Mouse (Mus musculus) lung, adult 2 months (tissue): Measurements from ENCODE around the gene Gm11037. TPM values are rescaled to one million over a fixed set of nuclear protein-coding genes. Genes with fewer than 3 reads are reported as not detected.

ENCODE experiments used
- DNase-seq: peaks from one replicate; pipeline ENCODE4 v3.0.0; 2022
- H3K4me1 ChIP-seq: fragments of 200-500 bp; 2 replicates; pipeline ENCODE4 v1.6.1; 2011; ENCODE audit warnings: low read length; ENCODE audit not compliant: control insufficient read depth, insufficient read depth
- H3K4me3 ChIP-seq: fragments of 200-500 bp; replicated peaks from 2 replicates; pipeline ENCODE3; 2011; ENCODE audit warnings: low read depth, mild to moderate bottlenecking, control low read depth, low read length; ENCODE audit errors: extremely low read depth
- CTCF ChIP-seq: fragments of 200-500 bp; IDR thresholded peaks from 2 replicates; pipeline ENCODE4 v1.5.1; 2011; ENCODE audit warnings: mild to moderate bottlenecking, low read length, control low read depth; ENCODE audit not compliant: insufficient read depth
- POLR2A ChIP-seq: fragments of 200-500 bp; IDR thresholded peaks from 2 replicates; pipeline ENCODE4 v1.6.1; 2011; ENCODE audit warnings: low read depth, mild to moderate bottlenecking, control low read depth, low read length, borderline replicate concordance; ENCODE audit errors: extremely low read depth
- WGBS: fragments of 180-500 bp; shearing (Covaris S2); methylation state at CpG from one replicate; pipeline ENCODE4 v1.1.7; 2018; 5-methylcytosine and 5-hydroxymethylcytosine counted together
- polyA plus RNA-seq: library from polyadenylated mRNA; depleted of rRNA; stranded (reverse); fragments of >200 nt; gene quantifications from 2 replicates; pipeline ENCODE4 v1.2.3, GENCODE M21; 2012; rRNA removed

Gm11037 gene
- polyA plus RNA-seq, 1 experiment: not detected

DNA sequence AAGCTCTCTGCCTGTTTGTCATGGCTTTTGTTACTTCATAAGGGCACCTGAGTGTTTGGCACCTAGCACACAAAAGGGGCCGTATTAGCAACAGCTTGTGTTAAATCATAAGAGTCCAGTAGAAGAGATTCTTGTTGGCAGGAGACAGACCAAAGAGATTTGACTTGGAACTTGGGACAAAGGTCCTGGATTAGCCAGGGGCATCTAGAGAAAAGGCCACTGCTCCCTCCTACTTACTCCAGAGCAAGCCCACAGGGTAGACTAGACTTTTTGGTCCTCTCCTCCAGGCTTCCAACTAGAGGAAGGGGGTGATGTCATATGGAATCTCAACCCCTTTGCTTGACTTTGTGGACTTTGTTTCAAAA is 42.6 kb downstream of the Gm11037 start:
- no peak for DNase-seq

DNA sequence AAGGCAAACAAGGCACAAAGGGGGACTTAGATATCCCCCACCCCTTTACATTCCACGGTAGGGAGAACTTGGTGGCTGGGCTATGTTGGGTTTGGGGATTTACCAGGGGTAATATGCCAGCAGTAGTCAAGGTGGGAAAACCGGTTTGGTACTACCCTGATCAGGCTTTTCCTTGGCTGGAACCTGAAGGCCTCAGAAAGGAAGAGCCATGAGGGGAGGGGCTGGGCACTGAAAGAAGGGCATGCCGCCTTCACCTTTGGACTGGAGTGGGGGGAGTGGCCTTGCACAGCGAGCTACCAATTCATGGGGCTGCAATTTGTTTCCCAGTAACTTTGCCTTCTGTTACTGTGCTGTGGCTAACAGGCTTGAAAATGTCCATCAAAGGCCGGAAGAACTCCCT is 43.2 kb downstream of the Gm11037 start:
- Histone ChIP-seq H3K4me3 (no peak overlapping the region), H3K4me1 (peaks cover 26% of the 10 kb centered on the region)
- DNase-seq: peak; percentile 43
- WGBS: 51% methylated on average over 5 of the region's 5 CpGs
- TF ChIP-seq CTCF (no peak), POLR2A (no peak)

More for the DNA sequence above, 42.6 kb downstream of the Gm11037 start:
- H3K4me3 ChIP-seq: no peak overlapping the region
- WGBS: 69% methylated on average over 1 of the region's 1 CpGs
- peaks cover 26% of the 10 kb centered on the region for H3K4me1 ChIP-seq
- TF ChIP-seq POLR2A (no peak), CTCF (no peak)

DNA sequence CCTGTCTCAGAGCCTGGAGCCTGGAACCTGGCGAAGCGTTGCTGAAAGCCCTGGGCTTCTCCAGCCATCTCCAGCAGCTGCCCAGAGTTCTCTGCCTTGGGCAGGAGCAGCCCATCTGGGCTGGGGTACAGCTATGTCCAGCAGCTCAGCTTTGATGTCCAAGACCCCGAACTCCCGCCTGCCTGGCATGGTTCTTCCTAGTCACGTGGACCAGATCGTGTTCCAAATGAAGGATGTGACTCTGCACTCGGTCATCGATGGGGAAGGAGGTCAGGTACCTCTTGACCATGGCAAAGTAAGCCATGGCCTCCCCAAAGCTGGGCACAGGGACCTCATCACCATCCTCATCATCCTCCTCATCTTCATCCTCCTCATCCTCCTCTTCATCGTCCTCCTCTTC is 44.6 kb downstream of the Gm11037 start:
- no peak for DNase-seq
- no peak for TF ChIP-seq POLR2A
- no peak for TF ChIP-seq CTCF
- WGBS: 53% methylated on average over 9 of the region's 9 CpGs
- Histone ChIP-seq H3K4me1 (peaks cover 26% of the 10 kb centered on the region), H3K4me3 (peak overlapping the region; percentile 35)

DNA sequence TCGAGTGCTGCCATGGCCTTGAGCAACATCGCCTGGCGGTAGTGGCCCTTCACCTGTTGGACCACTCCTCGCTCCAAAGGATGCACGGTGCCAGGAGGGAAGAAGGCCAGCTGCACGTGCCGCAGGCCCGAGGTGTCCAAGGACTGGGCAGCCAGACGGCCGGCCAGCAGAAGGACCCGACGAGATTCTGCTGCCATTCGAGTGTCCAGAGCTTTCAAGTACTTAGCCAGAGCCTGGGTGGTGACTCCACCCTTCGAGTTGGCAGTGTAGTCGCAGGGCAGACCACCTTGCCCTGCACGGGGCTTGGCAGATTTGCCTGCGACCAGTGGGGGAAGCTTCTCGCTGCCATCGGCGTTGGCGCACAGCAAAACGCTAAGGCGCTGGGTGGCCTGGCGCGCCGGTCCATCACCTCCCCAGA is 45.5 kb downstream of the Gm11037 start:
- TF ChIP-seq CTCF: no peak
- TF ChIP-seq POLR2A: no peak
- WGBS: 14% methylated on average over 26 of the region's 26 CpGs
- Histone ChIP-seq H3K4me1 (peaks cover 26% of the 10 kb centered on the region), H3K4me3 (peak overlapping the region; percentile 89)
- DNase-seq: peak; percentile 49

DNA sequence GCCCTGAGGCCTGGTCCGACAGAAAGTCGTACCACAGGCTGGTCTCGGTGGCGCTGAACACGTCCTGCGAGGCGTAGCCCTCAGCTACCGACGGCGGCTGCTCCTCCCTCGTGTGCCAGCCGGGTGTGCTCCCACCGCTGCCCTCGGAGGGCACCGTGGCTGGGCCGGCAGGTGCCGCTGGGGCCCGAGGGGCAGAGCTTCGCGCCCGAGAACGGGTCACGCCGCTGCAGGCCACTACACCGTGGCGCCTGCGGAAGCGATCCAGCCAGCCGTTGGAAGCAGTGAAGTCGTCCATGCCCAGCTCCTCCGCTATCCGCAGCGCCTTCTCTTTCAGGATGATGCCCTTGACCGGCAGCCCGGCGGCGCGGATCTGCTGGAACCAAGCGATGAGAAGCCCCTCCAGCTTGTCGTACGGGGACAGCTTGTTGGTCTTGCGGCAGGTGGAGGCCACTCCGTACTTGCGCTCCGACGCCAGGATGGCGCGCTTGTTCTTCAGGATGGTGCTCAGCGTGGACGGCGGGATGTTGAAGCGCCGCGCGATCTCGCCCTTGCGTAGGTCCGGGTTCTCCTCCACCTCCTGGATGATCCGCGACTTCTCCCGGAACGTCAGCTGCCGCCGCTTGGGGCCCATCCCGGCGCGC is 46.1 kb downstream of the Gm11037 start:
- TF ChIP-seq POLR2A (peak; percentile 25; the same call in 1 of the 2 replicates), CTCF (no peak)
- H3K4me1 ChIP-seq: peaks cover 26% of the 10 kb centered on the region
- WGBS: under 1% methylated on average over 61 of the region's 67 CpGs

DNA sequence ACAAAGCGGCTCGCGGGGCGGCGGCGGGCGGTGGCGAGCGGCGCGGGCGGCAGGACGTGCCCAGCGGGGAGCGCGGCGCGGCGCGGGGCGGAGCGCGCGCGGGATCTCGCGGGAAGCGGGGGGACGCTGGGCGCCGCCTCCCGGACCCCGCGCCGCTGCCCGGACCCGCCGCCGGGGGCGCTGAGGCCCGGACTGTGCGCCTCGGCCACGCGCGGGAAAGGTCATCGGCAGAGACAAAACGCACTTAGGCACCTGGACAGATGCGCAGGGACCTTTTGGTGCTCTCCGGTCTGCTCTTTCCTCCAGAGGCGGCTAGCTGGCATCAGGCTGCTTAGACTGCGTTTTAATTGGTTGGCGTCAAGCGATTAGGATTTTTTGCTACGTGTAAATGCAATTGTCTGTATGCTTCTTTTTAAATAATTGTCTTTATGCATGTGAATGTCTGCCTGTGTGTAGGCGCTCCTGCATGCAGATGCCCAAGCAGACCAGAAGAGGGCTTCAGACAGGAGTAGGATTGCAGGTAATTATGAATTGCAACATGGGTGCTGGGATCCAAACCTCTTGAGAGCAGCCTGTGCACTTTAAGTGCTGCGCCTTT is 46.8 kb downstream of the Gm11037 start, which contains the start of gene Cenpb:
Cenpb (minus strand) TSS at position 78 of the 598 bp plus-strand sequence.
- peak; percentile 83 for DNase-seq
- peaks cover 23% of the 10 kb centered on the region for H3K4me1 ChIP-seq
- H3K4me3 ChIP-seq: peak within 1 kb of the TSS; percentile 89
- WGBS: 7% methylated on average over 57 of the region's 57 CpGs
- TF ChIP-seq CTCF (peak; percentile 32), POLR2A (peak; percentile 22; the same call in 1 of the 2 replicates)

More for the DNA sequence above, 46.1 kb downstream of the Gm11037 start:
- peak overlapping the region; percentile 89 for H3K4me3 ChIP-seq
- peak; percentile 73 for DNase-seq

Other genes with a start within 250 kb of the Gm11037 start
- gene 4930402H24Rik, start 227.1 kb upstream of the Gm11037 start, polyA plus RNA-seq: 51.6 and 55.9 TPM in 2 replicates
- gene Atrn, start 227.0 kb upstream of the Gm11037 start, polyA plus RNA-seq: 12.1 and 16.4 TPM in 2 replicates
- 7.3 and 10.9 TPM in 2 replicates for gene Gfra4, start 90.4 kb upstream of the Gm11037 start, polyA plus RNA-seq
- 28.8 and 34.5 TPM in 2 replicates for gene Adam33, start 69.7 kb upstream of the Gm11037 start, polyA plus RNA-seq
- gene Siglec1, start 46.7 kb upstream of the Gm11037 start, polyA plus RNA-seq: 14.7 and 18.5 TPM in 2 replicates
- gene Hspa12b, start 6.2 kb upstream of the Gm11037 start, polyA plus RNA-seq: 56.2 and 58.3 TPM in 2 replicates
- 67.6 and 76.4 TPM in 2 replicates for gene 1700037H04Rik, start 26.6 kb downstream of the Gm11037 start, polyA plus RNA-seq
- gene Cenpb, start 46.6 kb downstream of the Gm11037 start, polyA plus RNA-seq: 131 and 138 TPM in 2 replicates
- 34.5 and 39.1 TPM in 2 replicates for gene Cdc25b, start 53.5 kb downstream of the Gm11037 start, polyA plus RNA-seq
- gene Spef1, start 53.8 kb downstream of the Gm11037 start, polyA plus RNA-seq: 16.6 and 19.2 TPM in 2 replicates
- gene Ap5s1, start 73.6 kb downstream of the Gm11037 start, polyA plus RNA-seq: 44.5 and 46.4 TPM in 2 replicates
- 49.8 and 59.7 TPM in 2 replicates for gene Mavs, start 100.6 kb downstream of the Gm11037 start, polyA plus RNA-seq
- gene Pank2, start 129.0 kb downstream of the Gm11037 start, polyA plus RNA-seq: 12.7 and 16.1 TPM in 2 replicates
- 2.1 and 3.6 TPM in 2 replicates for gene Rnf24, start 219.4 kb downstream of the Gm11037 start, polyA plus RNA-seq